Mouse (Mus musculus) frontal cortex, postnatal 36 days (tissue): ENCODE data around the gene Sptbn4.

Experiments used
- DNase-seq, 2 experiments: peaks; one replicate each; pipeline ENCODE4 v3.0.0; 2022; ENCODE audit warnings: low spot score in 2 of 2

Sptbn4 gene

DNA sequence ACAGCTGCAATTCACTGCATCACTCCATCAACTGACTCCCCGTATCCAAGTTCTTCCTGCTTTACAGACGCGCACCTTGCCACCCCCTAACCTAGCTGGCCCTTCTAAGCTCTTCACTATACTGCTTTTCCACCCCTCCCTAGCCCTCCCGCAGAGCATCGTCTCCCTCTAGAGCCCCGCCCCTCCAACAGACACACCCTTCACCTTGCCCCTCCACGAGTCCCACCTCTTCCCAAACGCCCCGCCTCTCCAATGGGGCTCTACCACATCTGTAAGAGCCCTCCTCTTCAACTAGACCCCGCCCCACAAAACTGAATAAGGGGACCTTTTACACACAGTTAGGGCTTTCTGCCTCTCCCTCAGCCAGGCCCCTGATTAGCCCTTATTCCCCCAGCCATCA, 13.7 kb downstream of the Sptbn4 start:
- DNase-seq, result no peak

DNA sequence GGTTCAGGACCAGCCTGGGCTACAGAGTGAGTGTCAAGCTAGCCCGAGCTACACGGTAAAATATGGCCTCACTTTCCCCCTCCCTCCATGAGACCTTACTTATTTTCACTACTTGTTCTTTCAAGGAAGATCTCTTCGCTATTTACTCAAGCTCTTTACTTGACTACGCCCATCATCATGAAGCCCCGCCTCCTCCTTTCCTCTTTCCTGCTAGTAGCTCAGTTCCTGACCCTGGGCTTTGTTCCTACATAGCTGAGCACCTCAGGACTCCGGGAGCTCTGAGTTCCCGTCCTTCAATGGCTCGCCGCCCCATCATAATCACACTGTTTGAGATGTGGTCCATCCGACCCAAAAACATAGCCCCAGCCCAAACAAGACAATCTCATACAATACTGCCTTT, 14.1 kb downstream of the Sptbn4 start:
- DNase-seq, result no peak

DNA sequence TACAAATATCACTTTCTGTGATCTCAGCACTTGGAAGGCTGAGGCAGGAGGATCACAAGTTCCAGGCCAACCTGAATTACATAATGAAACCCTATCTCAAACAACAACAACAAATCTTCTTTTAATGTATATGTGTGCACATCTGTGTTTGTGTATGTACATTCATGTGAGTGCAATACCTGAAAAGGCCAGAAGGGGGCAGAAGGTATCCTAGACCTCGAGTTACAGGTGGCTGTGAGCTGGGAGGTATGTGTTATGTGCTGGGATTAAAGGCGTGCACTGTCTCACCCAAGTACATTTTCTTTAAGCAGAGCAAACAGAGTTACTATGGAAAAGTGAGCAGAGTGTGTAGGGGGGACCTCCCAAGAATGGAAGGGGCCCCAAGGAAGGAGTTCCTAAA, 18.4 kb downstream of the Sptbn4 start:
- DNase-seq, result no peak

DNA sequence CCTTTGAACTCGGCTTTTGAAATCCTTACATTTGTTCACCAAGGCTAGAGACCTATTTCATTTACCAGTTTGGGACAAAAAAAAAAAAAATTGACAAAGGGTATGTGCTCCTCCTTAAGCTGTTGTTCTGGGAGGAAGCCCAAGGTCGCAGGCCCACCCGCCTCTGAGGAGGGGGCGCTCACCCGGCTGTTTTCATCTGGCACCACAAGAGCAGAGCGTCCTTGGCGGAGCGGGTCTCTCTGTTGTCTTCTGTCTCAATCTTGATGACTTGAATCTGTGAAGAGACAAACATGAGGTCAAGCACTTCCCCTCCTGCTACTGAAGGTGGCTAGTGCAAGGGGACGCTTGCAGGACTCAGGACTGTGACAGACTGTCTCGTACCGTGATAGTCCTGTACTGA, 19.5 kb downstream of the Sptbn4 start:
- DNase-seq, result no peak

DNA sequence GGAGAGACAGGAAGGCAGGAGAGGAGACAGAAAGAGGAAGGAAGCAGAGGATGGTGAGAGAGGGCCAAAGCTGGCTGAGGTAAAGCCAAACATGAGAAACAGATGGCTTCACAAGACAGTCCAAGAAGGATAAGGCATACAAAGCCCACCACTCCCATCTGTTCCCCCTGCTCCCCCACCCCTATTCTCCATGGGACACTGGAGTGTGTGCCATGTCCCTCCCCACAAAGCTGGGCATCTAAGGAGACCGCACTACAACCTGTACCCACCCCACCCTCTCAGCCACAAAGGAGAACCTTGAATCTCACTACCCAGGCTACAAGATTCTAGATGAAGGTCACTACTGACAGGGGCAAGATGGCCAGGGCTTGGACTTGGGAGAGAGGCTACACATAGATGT, 20.1 kb downstream of the Sptbn4 start:
- no peak for DNase-seq

DNA sequence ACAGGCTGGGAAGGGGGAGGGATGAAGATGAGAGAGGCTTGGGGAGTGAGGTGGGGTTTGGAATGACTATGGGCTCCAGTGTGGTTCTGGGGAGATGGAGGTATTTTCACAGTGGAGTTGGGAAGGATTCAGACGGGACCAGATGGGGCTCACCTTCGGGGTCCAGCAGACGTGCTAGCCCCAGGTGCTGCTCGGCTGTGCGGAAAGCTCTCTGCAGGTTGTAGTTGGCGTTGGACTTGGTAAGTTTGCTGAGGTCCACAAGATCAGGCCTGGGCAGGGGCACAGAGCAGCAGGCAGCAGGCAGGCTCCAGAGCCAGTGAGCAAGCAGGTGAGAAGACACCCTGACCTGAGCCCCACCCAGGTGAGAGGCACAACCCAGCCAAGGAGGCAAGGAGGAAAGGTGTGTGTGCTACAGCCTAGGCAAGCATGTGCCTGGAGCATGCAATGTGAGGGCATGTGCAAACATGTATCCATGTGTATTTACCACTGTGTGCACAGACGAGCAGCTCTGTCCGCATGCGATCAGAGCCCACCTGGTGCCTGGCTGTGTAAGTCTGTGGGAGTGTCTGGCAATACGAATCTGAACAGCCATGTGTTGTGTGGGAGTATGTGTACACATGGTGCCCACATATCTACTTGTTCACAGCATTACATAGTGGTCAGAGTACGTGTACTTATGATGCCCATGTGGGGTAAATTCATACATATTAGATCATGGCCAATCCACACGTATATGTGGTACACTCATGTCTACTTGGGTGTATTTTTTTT, 23.7 kb downstream of the Sptbn4 start:
- DNase-seq, result no peak

DNA sequence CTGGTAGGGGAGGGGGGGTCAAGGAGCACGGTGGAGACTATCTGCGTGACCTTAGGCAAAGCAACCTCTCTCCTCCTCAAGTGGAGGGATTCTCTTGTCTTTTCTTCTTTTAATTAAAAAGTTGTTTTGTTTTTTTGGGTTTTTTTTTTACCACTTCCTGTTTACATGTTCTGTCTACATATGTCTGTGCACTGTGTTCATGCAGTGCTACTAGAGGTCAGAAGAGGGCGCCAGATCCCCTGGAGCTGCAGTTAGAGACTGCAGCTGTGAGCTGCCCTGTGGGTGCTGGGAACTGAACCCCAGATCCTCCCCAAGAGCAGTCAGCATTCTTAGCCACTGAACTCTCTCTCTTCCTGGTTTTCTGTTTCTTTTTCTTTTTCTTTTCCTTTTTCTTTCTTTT, 28.4 kb downstream of the Sptbn4 start:
- DNase-seq, result no peak

DNA sequence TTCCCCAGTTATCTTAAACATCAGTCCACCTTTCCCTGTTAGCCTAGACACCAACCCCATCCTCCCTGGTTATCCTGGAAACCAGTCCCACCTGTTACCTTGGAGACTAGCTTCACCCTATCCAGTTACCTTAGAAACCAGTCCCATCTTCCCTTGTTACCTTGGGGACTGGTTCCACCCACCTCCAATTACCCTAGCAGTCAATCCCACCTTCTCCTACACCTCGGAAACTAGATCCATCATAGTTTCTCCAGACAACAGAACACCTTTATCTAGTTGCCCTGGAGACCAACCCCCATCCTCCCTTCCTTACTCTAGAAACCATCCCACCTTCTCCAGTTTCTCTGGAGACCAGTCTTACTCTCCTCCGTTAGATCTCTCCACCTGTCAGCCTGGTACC, 30.3 kb downstream of the Sptbn4 start:
- no peak for DNase-seq

DNA sequence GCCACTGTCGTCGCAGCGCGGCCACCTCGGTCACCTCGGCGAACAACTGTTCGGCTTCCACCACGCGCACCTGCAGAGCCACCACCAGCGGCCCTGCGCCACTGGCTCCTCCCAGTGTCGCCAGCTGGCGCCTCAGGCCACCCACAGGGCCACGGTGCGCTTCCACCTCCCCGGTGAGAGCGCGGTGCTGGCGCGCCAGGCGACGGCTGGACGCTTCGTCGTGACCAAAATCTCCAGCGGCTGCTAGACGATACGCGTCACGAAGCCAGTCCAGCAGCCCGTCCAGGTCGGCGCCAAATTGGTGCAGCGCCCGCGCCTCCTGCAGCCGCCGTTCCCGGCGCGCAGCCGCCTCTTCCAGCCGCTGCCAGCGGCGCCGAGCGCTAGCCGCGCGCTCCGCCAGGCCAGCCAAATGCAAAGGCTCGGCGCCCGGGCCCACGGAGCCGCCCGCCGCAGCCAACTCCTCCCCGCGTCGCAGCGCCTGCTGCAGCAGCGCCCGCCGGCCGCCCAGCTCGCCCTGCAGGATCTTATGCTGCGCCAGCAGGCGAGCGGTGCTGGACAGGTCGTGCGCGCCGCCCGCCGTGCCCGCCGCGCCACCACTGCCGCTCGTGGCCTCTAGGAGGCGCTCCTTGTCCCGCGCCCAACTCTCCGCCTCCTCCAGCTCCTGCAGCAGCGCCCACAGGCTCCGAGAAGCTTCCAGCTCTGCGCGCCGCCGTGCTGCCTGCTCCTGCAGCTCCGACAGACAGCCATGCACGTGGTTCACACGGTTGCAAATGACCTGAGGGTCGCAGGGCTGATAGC, 38.9 kb downstream of the Sptbn4 start:
- peak; percentile 49 to 51 for DNase-seq

DNA sequence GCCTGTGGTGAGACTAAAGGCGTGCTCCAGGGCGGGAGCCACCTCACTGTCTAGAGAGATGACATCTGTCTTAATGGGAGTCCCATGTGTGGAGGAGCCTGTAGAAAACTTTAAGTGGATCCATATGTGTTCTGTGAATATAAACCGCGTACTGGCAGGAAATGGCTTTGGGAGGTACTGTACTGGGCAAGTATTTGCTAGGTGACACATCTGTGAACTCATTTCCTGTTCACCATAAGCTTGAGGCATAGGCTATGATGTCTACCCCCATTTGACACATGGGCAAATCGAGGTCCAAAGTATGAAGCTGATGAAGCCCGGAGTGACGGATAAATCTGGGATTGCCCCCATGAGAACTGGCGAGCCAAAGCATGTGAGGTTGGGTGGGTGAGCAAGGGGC, 39.7 kb downstream of the Sptbn4 start:
- no peak for DNase-seq

DNA sequence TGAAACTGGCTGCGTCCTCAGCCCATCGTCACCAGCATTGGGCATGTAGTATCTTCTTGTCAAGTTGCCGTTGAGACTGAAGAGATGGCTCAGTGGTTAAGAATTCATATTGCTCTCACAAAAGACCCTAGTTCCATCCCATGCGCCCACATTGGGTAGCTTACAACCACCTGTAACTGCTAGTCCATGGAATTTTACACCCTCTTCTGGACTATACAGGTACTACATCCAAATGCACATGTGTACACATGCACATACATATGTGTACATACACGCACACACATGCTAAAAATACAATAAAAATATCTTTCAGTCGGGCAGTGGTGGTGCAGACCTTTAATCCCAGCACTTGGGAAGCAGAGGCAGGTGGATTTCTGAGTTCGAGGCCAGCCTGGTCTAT, 41.0 kb downstream of the Sptbn4 start:
- DNase-seq, result no peak

DNA sequence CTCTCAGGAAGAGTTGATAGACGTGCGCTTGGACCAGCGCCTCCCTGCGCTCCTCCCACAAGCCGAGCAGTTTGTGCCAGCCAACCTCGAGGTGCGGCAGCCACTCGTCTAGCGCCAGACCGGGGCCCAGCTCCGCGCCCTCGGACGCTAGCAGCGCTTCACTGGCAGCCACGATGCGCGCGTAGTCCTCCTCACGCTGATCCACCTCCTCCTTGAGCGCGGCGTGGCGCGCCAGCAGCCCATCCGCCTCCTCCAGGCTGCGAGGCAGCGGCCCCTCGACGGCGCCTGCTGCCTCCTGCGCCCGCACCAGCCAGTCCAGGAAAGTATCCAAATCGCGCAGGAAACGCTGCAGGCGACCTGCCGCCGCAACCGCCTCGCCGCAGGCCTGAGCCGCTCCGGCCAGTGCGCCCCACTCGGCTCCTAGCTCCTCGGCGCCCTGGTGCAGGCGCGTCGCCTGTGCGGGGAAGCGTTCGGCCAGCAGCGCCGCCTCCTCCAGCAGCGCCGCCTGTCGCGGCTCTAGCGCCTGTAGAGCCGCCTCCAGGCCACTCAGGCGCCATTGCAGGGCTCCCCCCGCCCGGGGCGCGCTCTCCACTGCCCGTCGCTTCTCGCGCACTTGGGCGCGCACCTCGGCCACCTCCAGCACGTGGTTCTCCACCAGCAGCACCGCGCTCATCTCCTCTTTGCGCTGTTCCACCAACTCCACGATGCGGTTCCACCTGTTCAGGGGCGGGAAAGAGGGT, 43.1 kb downstream of the Sptbn4 start:
- no peak for DNase-seq

DNA sequence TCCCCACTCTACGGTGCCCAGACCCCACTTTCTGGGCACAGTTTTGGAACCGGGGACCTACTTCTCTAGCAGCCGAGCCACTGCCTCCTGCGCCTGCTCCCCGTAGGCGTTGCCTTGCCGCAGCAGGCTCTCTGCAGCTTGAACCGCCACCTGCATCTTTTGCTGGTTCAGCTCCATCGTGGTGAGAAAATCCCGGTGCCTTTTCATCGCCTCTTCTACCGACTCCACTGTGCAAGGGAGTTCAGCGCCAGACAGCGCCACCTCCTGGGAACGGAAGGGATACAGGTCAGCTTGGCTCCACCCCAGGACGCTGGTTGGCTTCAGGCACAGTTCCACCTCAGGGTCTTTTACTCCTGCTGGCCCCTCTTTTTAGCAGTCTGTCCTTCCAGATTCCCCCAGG, 44.8 kb downstream of the Sptbn4 start:
- DNase-seq, result peak; percentile 75 to 82

DNA sequence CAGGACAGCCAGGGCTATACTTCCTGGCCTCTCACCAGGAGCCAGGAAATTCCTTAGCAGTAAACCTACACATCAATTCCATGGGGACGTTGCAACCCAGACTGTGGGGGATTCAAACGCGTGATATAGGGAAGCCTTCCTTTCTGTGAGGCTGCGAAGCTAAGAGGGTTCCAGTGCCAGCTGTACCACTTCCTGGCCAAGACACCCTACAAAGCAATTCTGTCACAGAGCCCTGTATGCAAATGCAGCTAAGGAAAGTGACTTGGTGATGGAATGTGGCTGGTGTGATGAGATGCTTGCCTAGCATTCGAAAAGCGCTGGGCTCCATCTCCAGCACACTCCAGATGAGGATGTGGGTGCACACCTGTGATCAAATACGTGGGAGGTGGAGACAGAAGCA, 46.9 kb downstream of the Sptbn4 start:
- peak in 1 of 2 experiments; percentile 39 for DNase-seq

DNA sequence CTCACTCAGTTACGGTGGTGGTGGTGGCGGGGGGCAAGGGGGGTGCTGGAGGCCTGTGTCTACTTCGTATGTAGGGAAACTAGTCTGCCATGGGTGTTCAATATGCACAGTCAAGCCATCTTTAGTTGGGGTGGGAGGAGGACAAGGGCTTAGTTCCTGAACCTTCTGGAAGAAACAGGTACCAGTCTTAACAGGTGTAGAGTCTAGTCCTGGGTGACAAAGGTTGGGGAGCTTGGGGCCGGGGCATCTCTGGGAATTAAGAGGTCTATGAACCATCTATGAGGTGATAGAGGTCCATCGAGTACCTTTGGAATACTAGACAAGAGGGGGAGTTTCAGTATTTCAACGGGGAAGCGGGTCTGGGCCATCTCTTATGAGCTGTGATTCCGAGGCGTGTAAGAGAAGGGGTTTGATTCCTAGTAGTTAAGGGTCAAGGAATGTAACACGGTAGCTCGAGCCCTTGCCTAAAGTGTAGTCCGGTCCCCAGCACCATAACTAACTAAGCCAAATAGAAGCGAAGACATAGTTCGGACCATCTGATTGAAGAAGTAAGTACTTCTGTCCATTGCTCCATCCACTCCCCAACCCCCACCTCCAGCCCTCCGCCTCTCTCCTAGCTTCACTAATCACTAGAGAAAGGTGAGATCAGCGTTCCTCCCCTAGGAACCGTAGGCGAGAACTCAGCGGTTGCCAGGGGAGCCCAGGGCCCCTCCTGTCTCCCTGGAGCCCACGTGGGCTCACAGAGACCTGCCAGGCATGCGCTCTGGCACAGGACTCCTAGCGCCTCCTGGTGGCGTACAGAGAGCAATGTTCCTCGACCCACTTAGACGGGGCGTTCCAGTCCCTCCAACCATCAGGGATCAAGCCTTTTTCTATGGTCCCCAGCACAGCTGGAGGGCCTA, 50.2 kb downstream of the Sptbn4 start:
- peak; percentile 62 to 72 for DNase-seq

DNA sequence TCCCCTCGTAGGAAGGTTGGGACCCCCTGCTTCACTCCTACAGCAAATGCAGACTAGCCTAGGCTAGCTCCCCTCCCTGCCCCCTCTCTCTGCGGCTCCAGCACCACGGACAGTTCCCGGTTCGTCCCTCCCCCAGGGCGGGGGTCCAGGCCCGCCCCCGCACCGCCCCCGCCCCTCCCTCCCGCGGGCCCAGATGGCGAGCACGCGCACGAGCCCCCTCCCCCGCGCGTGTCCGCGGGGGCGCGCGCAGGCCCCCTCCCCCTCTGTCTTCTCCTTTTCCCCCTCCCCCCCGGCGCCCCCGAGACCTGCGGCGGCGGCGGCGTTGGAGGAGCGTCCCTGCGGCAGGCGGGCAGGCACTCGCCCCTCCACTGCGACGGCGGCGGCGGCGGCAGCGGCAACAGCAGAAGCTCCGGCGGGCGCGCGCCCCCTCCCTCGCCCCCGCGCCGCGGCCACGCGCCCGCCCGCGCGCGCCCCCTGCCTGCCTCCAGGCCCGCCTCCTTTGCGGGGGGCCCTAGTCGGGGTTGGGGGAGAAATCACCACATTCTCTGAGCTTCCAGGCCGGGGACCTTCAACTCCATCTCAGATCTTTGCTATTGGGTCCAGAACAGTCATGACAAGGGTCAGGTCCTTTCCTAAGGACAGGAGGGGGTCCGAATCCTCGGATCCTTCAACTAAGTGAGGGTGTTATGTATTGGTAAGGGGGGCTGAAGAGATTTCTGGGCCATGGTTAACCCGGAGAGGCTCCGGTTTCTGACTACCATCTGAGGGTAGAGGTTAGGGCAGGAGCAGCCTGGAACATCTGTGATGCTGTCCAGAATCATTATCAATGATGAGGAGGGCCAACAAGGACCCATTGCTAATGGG, 51.1 kb downstream of the Sptbn4 start:
- peak; percentile 39 to 42 for DNase-seq

DNA sequence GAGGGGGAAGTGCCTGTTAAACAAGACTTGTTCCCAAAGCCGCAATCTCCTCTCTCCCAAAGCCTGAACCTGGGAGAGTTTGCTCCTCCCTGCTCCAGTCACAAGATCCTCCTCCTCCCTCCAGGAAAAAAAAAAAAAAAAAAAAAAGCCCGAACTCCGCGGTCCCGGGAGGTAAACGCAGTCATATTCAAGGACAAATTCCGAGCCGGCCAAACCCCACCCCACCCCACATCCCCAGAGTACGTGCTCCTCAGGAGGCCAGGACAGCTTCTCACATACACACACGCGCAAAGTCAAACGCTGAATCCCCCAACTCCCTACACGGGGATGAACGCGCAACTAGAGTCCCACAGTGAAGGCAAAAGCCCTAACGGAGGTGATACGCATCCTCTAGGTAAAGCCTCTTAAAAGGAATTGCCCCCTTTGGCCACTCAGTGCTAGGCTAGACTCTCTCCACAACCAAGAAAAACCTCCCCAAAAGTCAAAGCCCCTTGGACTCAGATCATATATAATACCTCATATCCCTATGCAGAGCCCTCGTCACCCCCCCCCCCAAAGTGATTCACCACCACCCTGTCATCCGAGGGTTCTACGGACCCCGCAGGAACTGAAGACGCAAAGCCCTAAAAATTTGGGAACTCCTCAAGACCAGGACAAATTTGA, 51.8 kb downstream of the Sptbn4 start:
- DNase-seq, result peak in 1 of 2 experiments; percentile 48

DNA sequence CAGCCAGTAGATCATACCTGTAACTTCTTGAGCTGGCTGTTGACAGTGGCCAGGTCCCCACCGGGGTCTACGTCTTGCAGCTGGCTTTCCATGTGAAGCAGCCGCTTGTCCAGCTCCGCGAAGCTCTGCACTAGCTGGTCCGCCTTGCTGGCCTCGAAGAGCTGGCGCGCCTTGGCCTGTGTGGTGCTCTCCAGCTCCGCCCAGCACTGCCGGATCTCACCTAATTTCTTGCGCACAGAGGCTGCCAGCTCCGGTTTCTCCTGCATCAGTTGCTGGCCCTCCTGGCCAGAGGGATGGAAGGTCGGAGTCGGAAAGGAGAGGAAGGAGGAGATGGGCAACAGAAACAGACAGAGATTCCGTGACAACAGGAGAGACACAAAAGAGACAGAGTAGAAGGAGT, 56.1 kb downstream of the Sptbn4 start:
- DNase-seq, result no peak

DNA sequence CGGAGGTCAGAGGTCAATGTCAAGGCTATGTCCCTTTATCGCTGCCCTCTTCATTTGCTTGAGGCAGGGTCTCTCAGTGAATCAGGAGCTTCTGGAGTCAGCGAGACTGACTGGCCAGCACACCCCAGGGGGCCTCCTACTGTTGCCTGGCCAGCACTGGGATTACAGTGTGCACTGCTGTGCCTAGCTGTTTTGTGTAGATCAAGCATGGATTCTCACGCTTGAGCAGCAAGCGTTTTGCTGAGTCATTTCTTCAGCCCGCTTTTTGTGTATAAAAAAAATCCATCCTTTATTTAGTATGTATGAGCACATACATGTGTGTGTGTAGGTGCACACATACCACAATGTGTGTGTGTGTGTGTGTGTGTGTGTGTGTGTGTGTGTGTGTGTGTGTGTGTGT, 58.3 kb downstream of the Sptbn4 start:
- no peak for DNase-seq

DNA sequence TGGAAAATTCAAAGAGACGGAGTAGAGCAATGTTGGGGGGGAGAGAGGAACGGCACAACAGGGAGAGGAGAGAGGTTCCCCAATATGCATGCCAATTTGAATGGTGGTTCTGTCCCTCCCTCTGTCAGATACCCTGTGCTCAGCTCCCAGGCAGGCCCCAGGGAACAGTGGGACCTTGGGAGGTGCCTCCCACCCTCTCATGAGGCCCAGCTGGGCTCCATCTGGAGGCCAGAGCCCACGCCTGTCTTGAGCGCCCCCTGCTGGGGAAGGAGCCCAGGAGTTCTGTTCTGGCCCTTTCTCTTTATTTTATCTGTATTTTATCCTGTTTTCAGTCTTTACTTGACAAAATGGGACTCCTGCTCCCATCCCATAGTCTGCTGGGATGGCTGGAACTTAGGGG, 62.8 kb downstream of the Sptbn4 start:
- no peak for DNase-seq
